Mouse (Mus musculus) T-helper 17 cell (primary cell): Measurements from ENCODE around the gene Map3k5.

ENCODE experiments used
- in situ Hi-C, 2 experiments: fragments of 300-600 bp; cut with MboI, MseI; formaldehyde crosslinking; loops; 1 replicate in 1 of 2; 2 replicates in 1 of 2; pipeline ENCODE4 v1.15.1; 2025; ENCODE audit warnings: high pct_unique_total_duplicates in 2 of 2

The Map3k5 gene

DNA sequence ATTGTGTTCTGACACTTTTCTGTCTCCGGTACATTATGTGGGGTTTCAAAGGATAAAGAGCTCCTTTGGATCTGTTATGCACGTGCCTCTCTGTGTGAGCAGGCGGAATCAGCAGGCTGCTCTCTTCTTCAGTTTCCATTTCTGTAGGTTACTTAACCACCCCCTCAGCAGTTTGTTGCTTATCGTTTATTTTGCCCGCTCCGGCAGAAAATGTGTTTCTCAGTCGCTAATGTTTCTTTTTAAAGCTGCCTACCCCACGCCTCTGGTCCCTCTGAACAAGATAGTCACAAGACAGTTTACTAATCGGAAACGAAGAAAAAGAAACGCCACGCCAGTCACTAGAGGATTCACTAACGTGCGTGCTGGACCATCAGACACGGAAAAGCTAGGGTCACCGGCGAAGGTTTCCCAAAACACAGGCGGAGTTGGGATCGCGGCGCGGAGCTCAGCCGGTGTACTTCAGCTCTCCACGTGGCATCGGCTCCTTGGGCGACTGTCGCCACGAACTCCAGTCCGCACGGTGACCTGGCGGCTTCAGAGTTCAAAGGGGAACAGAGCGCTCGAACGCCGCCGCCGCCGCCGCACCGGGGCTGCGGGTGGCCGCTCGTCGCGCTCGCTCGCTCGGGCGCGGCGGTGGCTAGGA lies 214.0 kb downstream of the Map3k5 start, which contains the start of gene Map7:
Gene Map7, plus strand, starts transcription at position 342 of the 643 bp plus-strand sequence.
- in situ Hi-C loops, result loop anchor here in 1 of 2 experiments (5.0 kb wide), 1 partner anchor 89 kb away; no protein-coding TSS in a partner anchor

GRCm38 (mm10) chr10:20148773-20149120 lies 214.5 kb downstream of the Map3k5 start:
- in situ Hi-C loops, result loop anchor here in 1 of 2 experiments (5.0 kb wide), 1 partner anchor 89 kb away; no protein-coding TSS in a partner anchor

GRCm38 (mm10) chr10:20149121-20149834 lies 215.0 kb downstream of the Map3k5 start:
- in situ Hi-C loops, result loop anchor here in 1 of 2 experiments (5.0 kb wide), 1 partner anchor 88 kb away; no protein-coding TSS in a partner anchor

GRCm38 (mm10) chr10:20149835-20150355 lies 215.6 kb downstream of the Map3k5 start:
- in situ Hi-C loops, result loop anchor here in 1 of 2 experiments (5.0 kb wide), 1 partner anchor 87 kb away; no protein-coding TSS in a partner anchor

- in situ Hi-C loops, result no loop called here
Observed at GRCm38 (mm10) chr10:20152131-20152530, 217.9 kb downstream of the Map3k5 start.

DNA sequence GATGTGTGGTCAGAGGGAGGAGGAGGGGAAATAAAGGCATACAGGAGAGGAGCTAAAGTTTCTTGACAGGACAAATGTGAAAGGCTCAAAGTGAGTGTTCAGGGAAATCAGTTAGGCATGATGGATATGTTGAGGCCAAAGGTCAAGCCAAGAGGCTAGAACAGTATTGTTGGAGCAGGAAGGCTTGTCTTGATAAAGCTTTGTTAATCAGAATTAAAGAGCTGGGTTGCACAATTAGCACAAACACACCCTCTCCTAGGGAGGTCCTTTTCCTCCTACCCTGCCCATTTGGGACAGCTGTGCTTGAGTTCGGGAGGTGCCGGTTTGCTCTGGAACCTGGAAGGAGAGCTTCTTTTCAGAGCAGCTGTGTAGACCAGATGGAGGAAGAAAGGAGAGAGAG lies 219.2 kb downstream of the Map3k5 start:
- in situ Hi-C loops, result no loop called here

GRCm38 (mm10) chr10:20155401-20155800 lies 221.1 kb downstream of the Map3k5 start:
- in situ Hi-C loops, result no loop called here

DNA sequence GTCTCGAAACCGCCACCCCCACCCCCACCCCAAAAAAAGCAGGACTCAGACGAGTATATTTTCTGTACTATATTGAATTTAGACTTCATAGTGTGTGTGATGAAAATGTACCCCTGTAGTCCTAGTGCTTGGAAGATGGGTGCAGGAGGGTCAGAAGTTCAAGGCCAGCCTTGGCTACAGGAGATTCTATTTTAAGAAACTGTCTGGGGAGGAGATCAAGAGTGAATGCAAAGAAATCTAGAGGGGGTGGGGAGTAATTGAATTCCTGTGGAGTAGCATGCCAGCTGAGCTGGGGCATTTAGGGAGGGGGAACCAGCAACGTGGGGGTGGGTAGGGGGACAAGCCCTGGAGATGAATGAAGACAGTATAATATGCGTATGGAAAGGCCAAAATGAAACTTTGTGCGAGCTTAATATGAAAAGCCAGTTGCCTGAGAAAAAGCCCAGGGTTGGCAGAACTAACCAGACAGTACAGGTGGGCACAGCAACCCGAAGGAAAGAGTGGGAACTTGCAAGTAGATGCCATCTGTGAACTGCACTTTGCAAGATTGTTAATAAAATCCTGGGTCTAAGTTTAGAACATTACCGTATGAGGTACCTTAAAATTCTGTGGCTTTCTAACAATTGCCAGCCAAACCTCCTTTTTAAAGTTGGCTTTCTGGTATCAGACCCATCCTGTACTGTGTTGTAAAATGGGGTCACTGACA lies 222.9 kb downstream of the Map3k5 start:
- in situ Hi-C loops, result no loop called here

GRCm38 (mm10) chr10:20158756-20159155 lies 224.5 kb downstream of the Map3k5 start:
- in situ Hi-C loops, result no loop called here

GRCm38 (mm10) chr10:20159308-20159707 lies 225.0 kb downstream of the Map3k5 start:
- in situ Hi-C loops, result no loop called here

DNA sequence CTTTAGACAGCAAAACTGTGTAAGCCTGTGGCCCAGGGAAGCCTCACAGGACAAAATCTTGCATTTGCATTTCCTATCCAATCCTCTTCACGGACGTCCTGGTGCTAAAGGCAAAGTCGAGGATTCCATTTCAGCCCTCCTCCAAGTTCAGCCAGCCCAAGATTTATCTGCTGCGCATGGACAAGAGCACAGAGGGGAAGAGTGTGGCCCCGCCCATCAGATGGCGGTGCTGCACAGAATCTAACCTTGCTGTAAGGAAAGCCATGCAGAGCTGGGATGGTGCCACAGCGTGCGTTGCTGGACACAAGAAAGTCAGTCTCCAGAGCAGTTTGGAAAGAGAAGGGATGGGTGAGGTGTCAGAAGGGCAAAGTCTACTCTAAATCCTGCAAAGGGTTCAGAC lies 226.6 kb downstream of the Map3k5 start:
- in situ Hi-C loops, result no loop called here

GRCm38 (mm10) chr10:20164810-20165209 lies 230.5 kb downstream of the Map3k5 start:
- in situ Hi-C loops, result no loop called here

GRCm38 (mm10) chr10:20166797-20167196 lies 232.5 kb downstream of the Map3k5 start:
- in situ Hi-C loops, result no loop called here

GRCm38 (mm10) chr10:20167467-20167866 lies 233.2 kb downstream of the Map3k5 start:
- in situ Hi-C loops, result no loop called here

- in situ Hi-C loops, result no loop called here
Observed at GRCm38 (mm10) chr10:20169182-20169674, 235.0 kb downstream of the Map3k5 start.

DNA sequence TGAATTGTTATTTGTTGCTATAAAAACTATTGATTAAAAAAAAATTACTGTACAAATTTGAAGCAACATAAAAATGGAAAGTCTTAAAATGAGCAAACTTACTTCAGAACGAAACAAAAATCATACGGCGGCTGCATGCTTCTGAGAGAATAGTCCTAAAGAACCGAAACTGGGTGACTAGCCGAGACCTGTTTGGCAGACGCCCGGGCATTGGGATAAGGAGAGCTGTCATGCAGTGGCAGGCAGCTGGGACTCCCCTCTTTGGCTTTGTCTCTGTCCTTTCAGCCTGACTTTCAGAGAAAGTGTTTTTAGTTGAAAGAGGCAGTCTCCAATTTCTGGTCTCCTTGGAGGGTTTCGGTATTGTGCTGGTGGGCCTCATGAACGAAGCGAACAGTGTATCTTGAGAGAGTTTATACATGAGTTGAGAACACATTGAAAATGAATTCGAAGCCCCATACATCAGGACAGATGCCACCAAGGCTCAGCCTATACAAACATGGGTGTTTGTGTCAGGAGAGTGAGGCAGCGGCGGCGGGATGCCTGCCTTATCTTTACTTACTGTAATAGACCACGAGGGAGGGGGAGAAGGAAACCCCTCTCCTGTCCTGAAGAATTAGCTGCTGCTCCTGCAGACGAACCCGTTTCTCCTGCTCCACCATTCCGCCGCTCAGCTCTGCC lies 235.8 kb downstream of the Map3k5 start:
- in situ Hi-C loops, result no loop called here

DNA sequence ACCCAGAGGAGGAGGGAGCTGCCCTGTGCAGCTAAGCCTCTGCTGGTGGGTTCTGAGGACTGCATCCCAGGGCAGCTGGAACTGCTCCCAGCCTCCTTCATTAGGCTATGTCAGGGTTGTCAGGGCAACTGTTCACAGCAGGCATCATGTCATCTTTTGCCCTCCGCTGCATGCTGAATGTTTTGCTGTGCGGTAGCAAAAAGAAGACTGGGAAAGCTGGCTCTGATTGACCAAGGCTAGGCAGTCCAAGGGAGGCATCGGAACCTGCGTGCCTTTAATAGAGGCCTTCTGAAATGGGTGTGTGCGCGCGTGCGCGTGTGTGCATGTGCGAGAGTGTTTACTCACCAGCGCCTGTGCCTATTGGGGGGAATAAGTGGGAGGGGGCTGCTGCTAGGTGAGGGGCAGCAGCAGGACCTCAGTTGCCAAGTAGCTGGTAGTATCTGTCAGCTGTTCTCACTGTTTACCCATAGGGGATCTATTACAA lies 236.4 kb downstream of the Map3k5 start:
- in situ Hi-C loops, result no loop called here

GRCm38 (mm10) chr10:20171209-20171608 lies 236.9 kb downstream of the Map3k5 start:
- in situ Hi-C loops, result no loop called here

DNA sequence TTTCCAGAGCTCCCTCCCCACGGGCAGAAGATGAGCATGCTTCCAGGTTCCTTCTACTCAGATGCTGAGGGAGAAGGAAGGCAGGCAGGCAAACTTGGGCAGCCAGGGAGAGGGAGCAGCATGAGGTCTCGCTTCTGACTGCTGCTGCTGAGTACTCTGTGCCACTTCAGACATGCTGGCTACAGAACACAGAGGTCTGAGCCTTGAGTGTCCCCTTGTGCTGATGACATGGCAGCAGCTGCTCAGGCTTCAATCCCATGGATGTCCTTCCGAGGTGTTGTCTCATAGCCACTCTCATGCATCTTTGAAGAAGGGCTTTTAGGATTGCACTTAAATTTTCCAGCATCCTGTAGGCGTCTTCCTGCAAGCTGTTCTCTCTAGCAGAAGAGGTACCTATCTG lies 237.5 kb downstream of the Map3k5 start:
- in situ Hi-C loops, result no loop called here

- in situ Hi-C loops, result no loop called here
Observed at GRCm38 (mm10) chr10:20173733-20174132, 239.5 kb downstream of the Map3k5 start.

DNA sequence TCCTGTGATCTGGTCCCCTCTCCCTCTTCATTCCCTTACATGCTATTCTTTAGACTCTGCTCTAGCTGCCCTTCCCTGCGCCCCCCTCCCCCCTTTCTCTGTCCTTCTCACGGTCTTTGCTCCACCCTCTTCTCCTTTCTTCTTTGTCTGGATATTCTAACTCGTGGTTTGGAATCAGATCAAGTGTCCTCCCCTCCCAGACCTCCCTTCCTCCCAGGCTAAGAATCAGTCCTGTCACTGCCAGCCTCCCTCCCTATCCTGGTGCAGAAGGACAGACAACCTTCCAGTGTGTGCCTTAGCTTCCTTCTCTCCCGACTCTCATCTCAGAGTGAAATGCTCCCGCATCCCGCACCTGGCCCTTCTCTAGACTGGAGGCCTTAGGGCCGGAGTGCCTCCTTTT lies 241.8 kb downstream of the Map3k5 start:
- in situ Hi-C loops, result no loop called here
